Mouse (Mus musculus) lung, postnatal 14 days (tissue): Measurements from ENCODE around the gene Qrich1.

Experiments
- DNase-seq: peaks from one replicate; pipeline ENCODE4 v3.0.0; 2021

The Qrich1 gene

GRCm38 (mm10) chr9:108516380-108517251 lies at the start of gene Qrich1:
Gene Qrich1 (plus strand): TSS chr9:108516806.
- peak; percentile 95 for DNase-seq

- no peak for DNase-seq
These were observed 47.2 kb upstream of the Qrich1 start for GRCm38 (mm10) chr9:108469430-108469829.

GRCm38 (mm10) chr9:108469845-108470244 lies 46.8 kb upstream of the Qrich1 start:
- no peak for DNase-seq

GRCm38 (mm10) chr9:108474528-108474927 lies 42.1 kb upstream of the Qrich1 start:
- no peak for DNase-seq

GRCm38 (mm10) chr9:108478638-108479156 lies 37.9 kb upstream of the Qrich1 start:
- DNase-seq = peak; percentile 85

GRCm38 (mm10) chr9:108479241-108479640 lies 37.4 kb upstream of the Qrich1 start:
- no peak for DNase-seq

- DNase-seq = peak; percentile 34
These were observed 36.8 kb upstream of the Qrich1 start, which contains the start of gene Lamb2 for GRCm38 (mm10) chr9:108479721-108480351. Gene Lamb2 (plus strand): TSS chr9:108479736.

- DNase-seq = no peak
These were observed 35.6 kb upstream of the Qrich1 start for GRCm38 (mm10) chr9:108480813-108481519.

GRCm38 (mm10) chr9:108481520-108482210 lies 34.9 kb upstream of the Qrich1 start:
- no peak for DNase-seq

- DNase-seq = no peak
These were observed 33.4 kb upstream of the Qrich1 start for GRCm38 (mm10) chr9:108483051-108483790.

- DNase-seq = no peak
These were observed 32.6 kb upstream of the Qrich1 start for GRCm38 (mm10) chr9:108484021-108484420.

GRCm38 (mm10) chr9:108485301-108485875 lies 31.2 kb upstream of the Qrich1 start:
- DNase-seq = no peak

- no peak for DNase-seq
These were observed 29.6 kb upstream of the Qrich1 start for GRCm38 (mm10) chr9:108486973-108487530.

GRCm38 (mm10) chr9:108488403-108488802 lies 28.2 kb upstream of the Qrich1 start:
- DNase-seq = no peak

GRCm38 (mm10) chr9:108489215-108489614 lies 27.4 kb upstream of the Qrich1 start:
- no peak for DNase-seq

GRCm38 (mm10) chr9:108489702-108490558 lies 26.7 kb upstream of the Qrich1 start:
- DNase-seq = no peak

- DNase-seq = peak; percentile 97
These were observed 25.9 kb upstream of the Qrich1 start, which contains the start of gene Usp19 for GRCm38 (mm10) chr9:108490559-108491285. Gene Usp19 (plus strand): TSS chr9:108490602.

GRCm38 (mm10) chr9:108491286-108491580 lies 25.4 kb upstream of the Qrich1 start:
- no peak for DNase-seq

GRCm38 (mm10) chr9:108492043-108492750 lies 24.4 kb upstream of the Qrich1 start:
- DNase-seq = no peak
